Mouse (Mus musculus) monocyte, adult 5-6 weeks (primary cell): ENCODE measurements around the gene Slc38a9. TPM values are rescaled to one million over a fixed set of nuclear protein-coding genes. Genes with fewer than 3 reads are reported as not detected.

ENCODE experiments used
- ATAC-seq: fragments of 153-309, 156-312 bp; replicated peaks from 2 replicates; pipeline ENCODE4 v1.8.0; 2017; ENCODE audit warnings: mild to moderate bottlenecking; ENCODE audit not compliant: low TSS enrichment, insufficient number of reproducible peaks, severe bottlenecking, poor library complexity, low FRiP score
- total RNA-seq: library from RNA; stranded (forward); fragments of 200-1000, 200-491, 200-594 nt; gene quantifications from 3 replicates; pipeline ENCODE4 v1.2.3, GENCODE M21; 2017

The Slc38a9 gene
- total RNA-seq, 1 experiment from 2014 or later, result 35.9 TPM

DNA sequence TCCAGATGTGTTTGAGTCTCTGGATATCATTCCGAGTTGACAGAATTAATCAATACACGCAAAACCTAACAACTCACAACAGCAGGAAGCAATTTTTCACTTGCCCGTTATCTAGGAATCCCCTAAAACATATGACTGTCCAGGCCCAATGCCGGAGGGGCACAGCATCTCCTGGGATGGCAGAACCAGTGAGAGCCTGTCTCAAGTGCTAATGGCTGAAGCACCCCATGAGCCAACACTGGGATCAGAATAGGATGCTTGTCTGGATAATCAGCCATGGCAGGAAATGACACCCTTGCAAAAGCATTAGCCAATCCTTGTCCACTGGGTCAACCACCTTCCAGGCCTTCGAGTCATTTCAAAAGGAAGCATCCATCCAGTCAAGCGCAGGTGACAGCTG is 79.5 kb downstream of the Slc38a9 start:
- ATAC-seq, result no peak

DNA sequence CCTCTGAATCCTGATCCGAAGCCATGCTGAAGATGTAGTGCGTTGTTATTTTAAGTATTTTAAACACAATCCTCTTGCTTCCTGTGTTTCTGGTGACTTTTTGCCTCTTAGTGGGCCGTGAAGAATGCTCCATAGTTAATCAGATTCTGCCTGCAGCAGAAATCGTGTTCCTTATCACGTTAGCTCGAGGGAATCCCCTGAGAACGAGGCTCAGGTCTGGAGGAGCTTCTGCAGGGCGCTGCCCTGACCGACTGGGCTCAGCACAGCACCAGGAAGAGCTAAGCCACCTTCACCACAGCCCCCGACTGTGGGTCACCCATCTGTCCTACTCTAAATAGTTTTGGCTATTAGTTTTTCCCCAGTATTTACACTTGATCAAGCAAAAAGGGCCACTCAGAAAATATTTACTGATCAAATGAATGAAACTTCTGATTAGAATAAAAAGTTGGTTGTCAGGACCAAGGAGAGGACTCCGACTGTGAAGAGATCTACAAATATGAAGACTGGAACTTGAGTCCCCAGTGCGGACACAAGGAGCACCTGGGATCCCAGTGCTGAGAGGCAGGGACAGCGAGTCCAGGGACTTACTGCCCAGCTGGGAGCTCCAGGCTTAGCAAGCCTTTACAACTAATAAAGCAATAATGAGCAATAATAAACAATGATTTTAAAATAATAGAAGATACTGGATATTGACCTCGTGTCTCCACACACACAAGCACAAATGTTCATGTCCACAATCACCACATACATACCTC is 81.7 kb downstream of the Slc38a9 start:
- no peak for ATAC-seq

DNA sequence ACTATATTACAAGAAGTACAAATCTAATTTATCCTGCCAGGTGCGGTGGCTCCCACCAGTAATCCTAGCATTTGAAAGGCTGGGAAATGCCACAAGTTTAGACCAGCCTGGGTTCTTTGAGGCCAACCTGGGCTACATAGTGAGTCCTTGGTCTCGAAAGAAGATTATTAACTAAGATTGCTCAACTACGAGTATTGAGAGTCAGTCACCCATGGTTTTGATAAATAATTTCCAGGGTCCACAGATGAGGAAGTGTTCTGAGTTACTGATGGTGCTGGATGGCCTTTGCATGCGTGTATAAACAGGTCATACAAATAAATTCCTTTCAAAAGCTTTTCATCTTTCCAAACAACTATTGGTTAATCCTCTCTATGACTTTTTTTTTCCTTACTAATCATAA is 83.1 kb downstream of the Slc38a9 start:
- no peak for ATAC-seq

DNA sequence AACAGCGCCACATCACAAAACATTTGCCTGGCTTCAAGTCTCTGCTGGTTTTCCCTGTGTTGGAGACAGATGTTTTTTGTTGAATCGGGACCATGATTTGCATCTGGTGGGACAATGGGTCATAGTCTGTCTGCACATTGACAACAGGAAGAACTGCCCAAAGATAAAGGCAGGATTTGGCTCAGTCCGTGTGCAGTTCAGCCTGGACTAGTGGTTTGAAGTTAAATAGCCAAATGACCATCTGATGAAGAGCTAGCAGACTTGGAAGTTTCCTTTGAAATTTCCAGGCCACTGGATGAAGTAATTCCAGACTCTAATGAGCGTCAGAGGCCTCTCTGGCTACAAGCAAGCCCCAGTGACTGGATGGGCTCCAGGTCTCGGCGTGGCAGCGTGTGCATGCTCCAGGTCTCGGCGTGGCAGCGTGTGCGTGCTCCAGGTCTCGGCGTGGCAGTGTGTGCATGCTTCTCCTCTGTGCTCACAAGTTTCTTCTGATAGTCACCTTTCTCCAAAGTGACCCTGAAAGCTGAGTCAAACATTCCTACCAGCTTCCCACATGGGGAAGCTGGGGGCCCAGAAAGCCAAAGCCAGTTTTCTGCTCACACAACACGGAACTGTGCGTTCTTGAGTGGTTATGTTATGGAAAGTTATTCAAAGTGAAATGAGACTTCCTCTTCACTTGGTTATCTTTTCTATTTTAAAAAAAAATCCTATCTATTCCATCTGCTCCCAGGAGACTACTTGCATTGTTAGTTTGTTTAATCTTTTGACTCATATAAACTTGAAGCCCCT is 83.7 kb downstream of the Slc38a9 start:
- no peak for ATAC-seq

DNA sequence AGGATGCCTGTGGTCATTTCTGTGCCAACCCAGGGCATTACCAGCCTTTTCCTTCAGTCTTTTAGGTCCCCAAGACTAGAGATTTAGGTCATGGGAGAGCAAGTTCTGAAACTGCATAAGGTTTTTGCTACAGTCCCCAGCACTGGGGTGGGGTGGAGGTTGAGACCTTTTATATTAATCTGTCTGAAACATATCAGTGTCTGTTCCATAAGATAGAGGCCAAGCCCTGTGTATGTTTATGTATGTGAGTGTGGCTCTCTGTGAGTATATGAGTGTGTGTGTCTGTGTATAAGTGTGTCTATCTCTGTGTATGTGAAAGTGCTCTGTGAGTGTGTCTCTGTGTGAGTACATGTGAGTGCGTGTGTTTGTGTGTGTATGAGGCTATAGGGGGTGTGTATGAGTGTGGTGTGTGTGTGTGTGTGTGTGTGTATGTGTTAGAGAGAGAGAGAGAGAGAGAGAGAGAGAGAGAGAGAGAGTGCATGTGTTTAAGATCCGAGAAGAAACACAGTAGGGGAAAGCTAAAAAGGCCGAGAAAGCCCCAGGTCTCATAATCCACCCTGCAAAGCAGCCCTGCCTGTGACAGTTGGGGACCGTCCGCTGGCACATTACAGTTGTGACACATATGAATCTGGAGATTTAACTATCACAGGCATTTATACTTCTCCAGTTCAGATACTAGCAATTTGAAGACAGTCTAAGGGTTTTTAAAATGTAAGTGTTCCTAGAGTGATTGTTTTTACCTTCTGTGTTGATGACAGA is 85.6 kb downstream of the Slc38a9 start:
- ATAC-seq, result no peak

DNA sequence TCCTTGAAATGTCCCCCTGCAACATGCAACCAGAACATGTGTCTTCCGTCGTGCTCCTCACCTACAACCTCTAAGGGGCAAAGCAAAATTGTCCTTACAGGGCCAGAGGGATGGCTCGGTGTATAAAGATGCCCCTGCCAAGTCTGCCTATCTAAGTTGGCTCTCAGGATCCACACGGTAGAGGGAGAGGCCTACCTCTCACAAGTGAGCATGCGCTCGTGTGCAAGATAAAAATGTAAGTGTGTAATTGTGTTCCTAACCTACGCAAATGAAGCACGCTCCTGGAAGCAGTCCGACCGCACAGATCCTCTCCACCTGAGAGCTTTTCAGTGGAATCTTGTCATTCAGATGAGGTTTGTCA is 86.1 kb downstream of the Slc38a9 start:
- no peak for ATAC-seq

DNA sequence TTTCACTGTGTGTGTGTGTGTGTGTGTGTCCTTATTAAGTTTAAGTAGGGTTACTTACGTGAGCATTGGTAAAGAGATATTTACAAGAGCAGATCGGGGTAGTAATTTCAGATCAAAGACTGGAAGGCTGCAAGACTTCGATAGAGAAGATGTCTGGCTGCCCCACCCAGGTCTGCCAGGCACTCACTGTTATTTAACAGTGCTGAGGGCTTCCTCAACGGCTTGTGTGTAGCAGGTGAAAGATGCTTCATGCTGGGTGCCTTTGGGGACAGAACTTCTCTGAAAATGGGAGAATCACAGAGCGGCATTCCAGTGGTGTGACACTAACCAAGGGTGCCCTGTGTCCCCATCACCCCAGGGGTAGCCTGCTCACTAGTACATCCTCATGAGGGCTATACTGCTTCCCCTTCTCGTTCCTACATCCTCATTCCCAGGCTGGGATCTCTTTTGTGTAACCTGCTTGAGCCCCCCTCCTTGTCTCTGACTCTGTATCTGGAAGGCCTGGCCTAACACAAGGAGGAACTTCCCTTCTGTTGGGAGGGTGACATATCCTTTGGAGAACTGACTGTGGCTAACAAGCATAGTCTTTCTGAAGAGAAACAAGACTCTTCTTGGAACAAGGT is 87.4 kb downstream of the Slc38a9 start:
- ATAC-seq, result no peak

DNA sequence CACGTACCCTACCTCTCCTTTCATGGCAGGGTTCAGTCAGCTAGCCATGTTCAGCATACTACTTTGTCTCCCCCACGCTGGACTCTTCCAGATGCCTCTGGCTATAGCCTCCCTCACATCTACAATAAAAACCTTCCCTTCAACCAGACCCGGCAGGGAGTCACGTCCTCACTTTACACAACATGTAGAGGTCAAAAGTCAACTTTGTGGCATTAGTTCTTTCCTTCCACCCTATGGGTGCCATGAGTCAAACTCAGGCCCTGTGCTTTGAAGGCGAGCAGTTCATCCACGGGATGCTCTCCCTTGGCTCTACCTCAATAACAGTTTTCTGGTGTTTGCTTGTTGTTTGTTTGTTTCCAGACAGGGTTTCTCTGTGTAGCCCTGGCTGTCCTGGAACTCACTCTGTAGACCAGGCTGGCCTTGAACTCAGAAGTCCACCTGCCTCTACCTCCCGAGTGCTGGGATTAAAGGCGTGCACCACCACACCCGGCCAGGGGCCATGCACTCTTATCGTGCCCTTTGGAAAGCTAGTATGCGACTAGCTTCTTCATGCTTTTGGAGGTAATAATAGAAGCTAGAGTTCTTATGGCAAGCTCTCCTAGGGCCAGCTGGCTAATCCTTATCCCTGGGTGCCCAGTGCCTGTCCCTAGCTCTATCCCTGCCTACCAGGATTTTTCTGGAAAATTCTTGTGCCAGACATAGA is 88.4 kb downstream of the Slc38a9 start:
- ATAC-seq, result no peak

DNA sequence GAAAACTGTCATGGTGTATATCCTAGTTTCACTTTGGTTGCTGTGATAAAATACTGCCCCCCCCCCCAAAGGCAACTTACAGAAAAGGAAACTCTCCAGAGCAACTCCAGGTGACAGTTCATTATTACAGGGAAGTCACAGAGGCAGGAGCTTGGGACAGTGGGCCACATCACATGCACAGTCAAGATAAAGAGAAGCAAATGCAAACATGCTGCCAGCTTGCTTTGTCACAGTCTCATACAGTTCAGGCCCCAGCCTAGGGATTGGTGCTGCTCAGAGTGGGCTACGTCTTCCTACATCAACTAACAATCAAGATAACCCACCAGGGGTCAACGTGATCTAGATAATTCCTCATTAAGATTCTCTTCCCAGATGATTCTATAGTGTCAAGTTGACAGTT is 89.3 kb downstream of the Slc38a9 start:
- no peak for ATAC-seq

DNA sequence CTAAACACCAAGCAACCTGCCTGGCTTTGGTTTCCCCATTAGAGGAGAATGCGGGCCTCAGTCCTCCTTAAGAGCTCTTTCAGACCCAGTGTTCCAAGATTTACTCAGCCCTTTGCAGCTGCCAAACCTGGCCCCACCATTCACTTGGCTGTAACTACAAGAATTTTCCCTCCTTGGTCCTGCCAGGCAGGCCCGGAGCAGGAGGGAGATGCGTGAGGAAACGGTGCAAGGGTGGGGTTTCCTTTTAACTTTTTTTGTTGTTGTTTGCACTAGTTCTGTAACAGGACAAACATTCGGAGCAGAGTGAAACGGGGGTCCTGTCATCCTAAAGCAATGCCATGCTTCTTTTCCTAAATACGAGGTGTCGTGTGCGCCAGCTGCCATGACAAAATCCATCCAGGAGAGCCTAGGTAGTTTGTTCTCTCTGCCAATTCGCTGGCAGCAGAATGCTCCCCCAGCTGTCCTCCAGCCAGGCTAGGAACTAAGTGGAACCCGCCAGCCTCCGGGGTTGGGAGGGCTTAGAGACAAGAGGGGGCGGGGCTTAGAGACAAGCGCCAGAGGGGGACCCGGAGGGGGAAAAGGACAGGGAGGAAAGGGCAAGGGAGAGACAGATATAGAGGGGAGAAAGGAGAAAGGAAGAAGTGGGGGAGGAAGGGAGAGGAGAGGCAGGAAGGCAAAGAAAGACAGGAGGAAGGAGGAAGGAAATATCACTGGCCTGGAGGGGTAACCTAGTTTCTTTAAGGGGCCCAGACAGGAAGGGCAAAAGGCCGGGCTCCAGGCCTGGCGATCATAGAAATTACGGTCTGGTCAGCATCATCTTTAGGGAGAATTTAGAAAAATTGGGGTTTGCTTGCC is 91.1 kb downstream of the Slc38a9 start:
- ATAC-seq, result 0 out of 2 replicates have a peak, but pooled peaks have one; percentile 28

DNA sequence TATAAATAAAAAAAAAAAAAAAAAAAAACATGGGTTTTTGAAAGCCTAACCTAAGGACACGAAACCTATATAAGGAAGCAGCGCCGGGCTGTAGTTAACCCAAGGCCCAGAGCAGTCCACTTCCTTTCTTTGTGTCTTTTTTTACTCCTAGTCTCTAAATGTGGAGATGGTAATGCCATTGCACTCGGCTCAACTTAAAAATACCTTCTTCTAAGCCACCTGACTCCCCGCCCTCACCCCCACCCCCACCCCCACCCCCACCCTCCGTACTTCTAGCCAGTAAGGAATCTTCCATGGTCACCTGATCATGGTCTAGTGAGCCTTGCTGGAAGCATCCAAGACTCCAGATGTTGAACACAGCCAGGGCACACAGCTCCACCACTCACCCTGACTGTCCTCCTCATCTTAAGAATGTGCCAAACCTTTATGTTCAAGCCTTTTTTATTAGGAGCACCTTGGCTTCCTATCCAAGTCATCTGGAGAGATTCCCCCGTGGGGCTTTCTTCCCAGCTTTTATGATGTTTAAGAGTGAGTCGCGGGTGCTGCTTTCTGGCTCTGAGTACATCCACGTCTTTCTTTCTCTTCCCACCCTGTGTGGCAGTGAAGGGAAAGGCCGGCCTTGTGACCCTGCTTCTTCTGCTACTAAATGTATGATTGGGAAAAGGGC is 91.9 kb downstream of the Slc38a9 start:
- ATAC-seq, result no peak; the same call in 1 of the 2 replicates

DNA sequence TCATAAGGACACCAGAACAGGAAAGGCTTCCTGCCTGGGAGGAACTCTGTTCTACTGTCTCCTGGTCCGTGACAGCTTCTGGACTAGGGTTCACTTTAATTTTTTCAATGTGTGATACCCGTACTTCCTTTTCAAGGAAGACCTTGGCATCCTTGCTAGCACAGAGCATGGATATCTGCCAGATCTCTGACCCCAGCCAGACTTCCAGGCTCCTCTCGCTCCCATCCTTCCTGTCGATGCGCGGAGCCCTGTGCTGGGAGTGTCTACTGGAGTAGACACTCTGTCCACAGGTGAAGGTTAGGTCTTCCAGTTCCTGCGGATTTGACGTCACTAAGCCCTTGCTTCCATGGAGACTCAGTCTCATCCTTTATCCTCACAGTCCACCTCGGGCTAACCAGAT is 93.0 kb downstream of the Slc38a9 start:
- no peak for ATAC-seq

DNA sequence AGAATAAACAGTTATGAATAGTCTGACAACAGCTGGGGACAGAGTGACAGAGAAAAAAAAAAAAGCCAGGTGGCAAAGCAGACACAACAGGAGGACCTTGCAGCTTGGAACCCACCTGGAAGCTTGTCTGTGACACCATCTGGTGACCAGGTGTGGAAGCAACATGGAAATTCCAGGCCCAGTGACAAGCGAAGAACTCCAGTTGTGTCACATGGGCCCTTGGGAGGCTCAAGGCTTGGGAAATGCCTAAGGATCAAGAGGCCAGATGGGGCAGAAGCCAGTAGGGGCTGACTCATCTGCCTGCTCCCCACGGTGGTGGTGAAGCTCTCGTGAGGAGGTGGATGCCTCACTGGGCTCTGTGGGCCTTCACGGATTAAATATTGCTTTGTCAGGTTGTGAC is 94.3 kb downstream of the Slc38a9 start:
- ATAC-seq, result no peak

DNA sequence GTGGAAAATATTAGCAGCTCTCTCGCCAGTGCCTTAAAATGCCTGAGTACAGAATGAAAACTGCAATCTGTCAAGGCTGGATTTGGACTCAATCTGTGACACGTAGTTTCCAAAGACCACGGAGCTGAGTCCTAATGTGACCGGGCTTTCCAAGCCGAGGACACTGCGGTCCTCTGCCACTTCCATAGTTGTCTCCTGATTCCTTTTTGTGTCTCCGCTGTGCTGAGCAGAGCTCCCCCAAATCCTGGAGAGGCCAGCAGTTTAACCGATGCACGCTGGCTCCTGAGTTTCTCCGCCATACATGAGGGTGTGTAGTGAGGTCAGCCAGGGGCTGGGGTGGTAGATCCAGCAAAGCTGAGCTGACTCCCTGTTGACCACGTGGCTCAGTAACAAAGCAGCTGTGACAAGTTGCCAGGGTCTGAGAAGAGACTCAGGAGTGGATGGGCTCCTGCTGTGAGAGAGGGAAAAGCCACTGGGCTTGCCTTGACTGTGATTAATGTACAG is 95.0 kb downstream of the Slc38a9 start:
- ATAC-seq, result no peak

DNA sequence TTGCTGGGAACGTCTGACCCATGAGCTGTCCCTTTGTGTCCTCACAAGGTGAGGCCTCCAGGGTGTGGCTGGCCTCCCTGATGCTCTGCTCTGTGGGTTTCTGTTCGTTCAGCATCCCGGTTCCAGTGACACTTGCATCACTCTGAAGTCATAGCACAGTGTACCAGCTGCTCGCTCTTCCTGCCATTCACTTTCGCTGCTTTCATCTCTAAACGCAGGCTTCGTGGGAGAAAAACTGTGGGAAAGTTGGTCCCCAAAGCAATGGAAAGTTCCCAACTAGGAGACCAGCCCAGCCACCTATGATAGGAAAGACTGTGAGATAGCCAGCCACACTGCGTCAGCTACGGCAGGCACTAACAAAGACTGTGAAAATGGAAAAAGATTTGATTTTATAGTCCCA is 96.8 kb downstream of the Slc38a9 start:
- no peak for ATAC-seq

DNA sequence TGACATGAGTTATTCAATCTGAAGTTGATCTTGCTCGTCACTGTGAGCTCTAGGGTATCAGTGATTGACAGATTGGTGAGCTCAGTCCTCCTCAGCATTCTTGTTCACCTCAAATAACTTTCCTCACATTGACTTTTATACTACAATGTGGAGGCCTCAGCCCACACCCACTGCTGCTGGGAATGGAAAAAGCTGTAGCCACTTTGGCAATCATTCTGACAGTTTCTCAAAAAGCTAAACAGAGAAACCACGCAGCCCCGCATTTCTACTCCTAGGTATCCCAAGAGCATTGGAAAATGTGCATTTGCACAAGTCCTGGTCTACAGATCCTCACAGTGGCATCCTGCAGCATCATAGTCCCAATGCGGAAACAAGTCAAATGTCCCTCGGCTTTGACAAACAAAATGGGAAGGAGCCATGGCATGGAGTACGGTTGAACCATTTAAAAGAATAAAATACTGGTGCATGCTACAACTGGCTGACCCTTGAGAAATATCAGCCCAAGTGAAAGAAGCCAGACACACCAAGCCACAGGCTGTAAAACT is 98.1 kb downstream of the Slc38a9 start:
- no peak for ATAC-seq

DNA sequence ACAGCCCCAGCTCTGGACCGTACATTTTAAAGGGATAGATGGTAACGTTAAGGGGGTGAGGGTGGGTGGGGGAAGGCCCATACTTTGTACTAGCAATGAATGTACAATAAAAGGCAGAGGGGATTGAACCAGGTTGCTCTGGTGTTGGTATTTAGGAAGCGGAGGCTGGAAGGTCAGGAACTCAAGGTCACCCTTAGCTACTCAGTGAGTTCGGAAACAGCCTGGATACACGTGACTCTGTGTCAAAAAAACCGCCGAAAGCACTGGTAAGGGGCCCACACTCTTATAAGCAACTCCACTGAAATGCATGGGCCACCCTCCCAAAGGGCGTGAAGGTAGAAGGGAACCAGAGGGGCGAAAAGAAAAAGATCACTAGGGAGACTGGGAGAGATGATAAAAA is 98.8 kb downstream of the Slc38a9 start:
- no peak for ATAC-seq
